Mouse (Mus musculus): Measurements from ENCODE around the gene Plcxd2. TPM values are rescaled to one million over a fixed set of nuclear protein-coding genes. Genes with fewer than 3 reads are reported as not detected.

The Plcxd2 gene
- polyA plus RNA-seq, 1 experiment from 2014 or later = 6.6 TPM

- TF ChIP-seq EP300 (IDR thresholded peaks at IDR 0.05; ENCODE audit: low read depth) (no peak), CTCF (IDR thresholded peaks at IDR 0.05; ENCODE audit: low read depth) (peak; percentile 40)
- no peak for DNase-seq
- no peak overlapping the region for H3K4me3 ChIP-seq (ENCODE audit: low read depth, low read length)
- H3K4me2 ChIP-seq (ENCODE audit: low read depth, low read length) = no peak overlapping the region
- H3K36me3 ChIP-seq (replicated peaks; ENCODE audit: insufficient read depth, low read length) = no peaks in the 10 kb centered on the region
- H3K4me1 ChIP-seq (ENCODE audit: insufficient read depth) = no peaks in the 10 kb centered on the region
- H3K27ac ChIP-seq (ENCODE audit: low read depth) = no peak overlapping the region
- ATAC-seq = no peak
- peaks cover 7% of the 10 kb centered on the region; the same call in 1 of the 2 replicates for H3K9me3 ChIP-seq (ENCODE audit: low read length)
- no peaks in the 10 kb centered on the region for H3K27me3 ChIP-seq (ENCODE audit: insufficient read depth, low read length)
- no peak overlapping the region for H3K9ac ChIP-seq (replicated peaks)
- WGBS (ENCODE audit: insufficient replicate concordance) = 80% methylated on average over 3 of the region's 3 CpGs
These were observed 70.6 kb downstream of the Plcxd2 start for GRCm38 (mm10) chr16:45939436-45939835.

- no peak for ATAC-seq
- H3K9ac ChIP-seq (replicated peaks) = no peak overlapping the region
- no peaks in the 10 kb centered on the region for H3K4me1 ChIP-seq (ENCODE audit: insufficient read depth)
- H3K27ac ChIP-seq (ENCODE audit: low read depth) = no peak overlapping the region
- TF ChIP-seq CTCF (IDR thresholded peaks at IDR 0.05; ENCODE audit: low read depth) (no peak), EP300 (IDR thresholded peaks at IDR 0.05; ENCODE audit: low read depth) (no peak)
- H3K36me3 ChIP-seq (replicated peaks; ENCODE audit: insufficient read depth, low read length) = no peaks in the 10 kb centered on the region
- DNase-seq = no peak
- H3K9me3 ChIP-seq (ENCODE audit: low read length) = peaks cover 7% of the 10 kb centered on the region; the same call in 1 of the 2 replicates
- H3K4me3 ChIP-seq (ENCODE audit: low read depth, low read length) = no peak overlapping the region
- no peak overlapping the region for H3K4me2 ChIP-seq (ENCODE audit: low read depth, low read length)
- WGBS (ENCODE audit: insufficient replicate concordance) = 57% methylated on average over 2 of the region's 2 CpGs
- H3K27me3 ChIP-seq (ENCODE audit: insufficient read depth, low read length) = no peaks in the 10 kb centered on the region
These were observed 72.6 kb downstream of the Plcxd2 start for GRCm38 (mm10) chr16:45937381-45937780.

GRCm38 (mm10) chr16:45936521-45936920, 73.5 kb downstream of the Plcxd2 start:
- Histone ChIP-seq H3K4me1 (ENCODE audit: insufficient read depth) (no peaks in the 10 kb centered on the region), H3K27me3 (ENCODE audit: insufficient read depth, low read length) (no peaks in the 10 kb centered on the region), H3K9me3 (ENCODE audit: low read length) (peaks cover 7% of the 10 kb centered on the region; the same call in 1 of the 2 replicates), H3K36me3 (replicated peaks; ENCODE audit: insufficient read depth, low read length) (no peaks in the 10 kb centered on the region), H3K4me3 (ENCODE audit: low read depth, low read length) (no peak overlapping the region), H3K4me2 (ENCODE audit: low read depth, low read length) (no peak overlapping the region), H3K9ac (replicated peaks) (no peak overlapping the region), H3K27ac (ENCODE audit: low read depth) (no peak overlapping the region)
- 68% methylated on average over 2 of the region's 2 CpGs for WGBS (ENCODE audit: insufficient replicate concordance)
- DNase-seq (no peak), ATAC-seq (no peak)
- TF ChIP-seq CTCF (IDR thresholded peaks at IDR 0.05; ENCODE audit: low read depth) (no peak), EP300 (IDR thresholded peaks at IDR 0.05; ENCODE audit: low read depth) (no peak)

- Histone ChIP-seq H3K4me3 (ENCODE audit: low read depth, low read length) (no peak overlapping the region), H3K36me3 (replicated peaks; ENCODE audit: insufficient read depth, low read length) (no peaks in the 10 kb centered on the region), H3K27ac (ENCODE audit: low read depth) (no peak overlapping the region), H3K9ac (replicated peaks) (no peak overlapping the region), H3K9me3 (ENCODE audit: low read length) (peaks cover 7% of the 10 kb centered on the region; the same call in 1 of the 2 replicates), H3K4me2 (ENCODE audit: low read depth, low read length) (no peak overlapping the region), H3K4me1 (ENCODE audit: insufficient read depth) (no peaks in the 10 kb centered on the region), H3K27me3 (ENCODE audit: insufficient read depth, low read length) (no peaks in the 10 kb centered on the region)
- ATAC-seq = no peak
- 60% methylated on average over 3 of the region's 3 CpGs for WGBS (ENCODE audit: insufficient replicate concordance)
- TF ChIP-seq EP300 (IDR thresholded peaks at IDR 0.05; ENCODE audit: low read depth) = no peak
- TF ChIP-seq CTCF (IDR thresholded peaks at IDR 0.05; ENCODE audit: low read depth) = no peak
- DNase-seq = no peak
These were observed 74.0 kb downstream of the Plcxd2 start for GRCm38 (mm10) chr16:45935956-45936483.

DNA sequence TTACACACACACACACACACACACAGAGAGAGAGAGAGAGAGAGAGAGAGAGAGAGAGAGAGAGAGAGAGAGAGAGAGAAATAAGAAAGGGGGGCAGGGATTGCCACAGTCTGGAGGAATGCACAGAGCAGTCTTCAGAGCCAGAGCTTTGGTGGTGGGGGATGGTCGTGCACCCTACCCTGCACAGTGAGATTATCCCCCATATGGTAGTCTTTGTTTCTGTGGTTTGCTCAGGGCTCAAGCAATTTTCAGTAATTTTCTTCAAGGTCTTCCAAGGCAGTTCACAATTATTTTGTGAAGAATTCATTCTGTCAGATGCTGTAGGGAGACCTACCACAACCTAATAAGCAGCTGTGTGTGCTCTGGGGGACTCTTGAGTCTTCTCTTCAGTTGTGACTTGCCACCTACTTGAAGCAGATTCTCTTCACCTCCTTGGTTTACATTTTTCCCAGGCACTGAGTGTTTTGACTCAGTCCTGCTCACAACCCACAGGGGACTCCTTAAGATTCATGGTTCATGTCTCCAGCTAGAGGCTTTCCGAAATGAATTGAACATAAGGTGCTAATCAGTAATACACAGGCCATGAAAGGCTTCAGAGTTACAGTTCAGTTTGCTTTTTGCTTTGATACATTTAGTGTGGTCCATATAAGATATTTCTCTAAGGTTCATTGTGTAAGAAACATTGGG, 75.2 kb downstream of the Plcxd2 start:
- peaks cover 7% of the 10 kb centered on the region; the same call in 1 of the 2 replicates for H3K9me3 ChIP-seq (ENCODE audit: low read length)
- WGBS (ENCODE audit: insufficient replicate concordance) = 54% methylated on average over 2 of the region's 2 CpGs
- H3K9ac ChIP-seq (replicated peaks) = no peak overlapping the region
- H3K4me1 ChIP-seq (ENCODE audit: insufficient read depth) = no peaks in the 10 kb centered on the region
- no peak overlapping the region for H3K27ac ChIP-seq (ENCODE audit: low read depth)
- H3K36me3 ChIP-seq (replicated peaks; ENCODE audit: insufficient read depth, low read length) = no peaks in the 10 kb centered on the region
- no peak overlapping the region for H3K4me2 ChIP-seq (ENCODE audit: low read depth, low read length)
- H3K27me3 ChIP-seq (ENCODE audit: insufficient read depth, low read length) = no peaks in the 10 kb centered on the region
- no peak for TF ChIP-seq CTCF (IDR thresholded peaks at IDR 0.05; ENCODE audit: low read depth)
- no peak for TF ChIP-seq EP300 (IDR thresholded peaks at IDR 0.05; ENCODE audit: low read depth)
- H3K4me3 ChIP-seq (ENCODE audit: low read depth, low read length) = no peak overlapping the region
- DNase-seq (no peak), ATAC-seq (no peak)

DNA sequence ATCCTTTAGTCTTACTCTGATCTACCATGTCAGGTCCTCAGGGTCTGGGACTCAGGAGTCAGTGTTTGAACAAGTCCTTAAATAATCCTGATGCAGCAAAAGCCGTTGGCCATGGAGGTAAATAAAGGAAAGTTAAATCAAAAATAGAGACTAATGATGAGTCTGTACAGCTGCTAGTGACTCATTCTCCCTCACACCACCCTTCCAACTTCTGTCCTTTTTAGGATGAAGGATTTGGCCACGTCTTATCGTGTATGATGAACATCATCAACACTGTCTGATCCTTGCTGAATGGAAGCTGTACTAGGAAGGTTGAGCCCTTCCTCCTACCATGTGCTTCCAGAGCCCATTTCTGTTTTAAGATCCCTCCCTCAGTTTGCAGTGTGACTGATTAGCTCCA, 79.7 kb downstream of the Plcxd2 start:
- Histone ChIP-seq H3K9me3 (ENCODE audit: low read length) (no peaks in the 10 kb centered on the region), H3K4me2 (ENCODE audit: low read depth, low read length) (no peak overlapping the region), H3K27ac (ENCODE audit: low read depth) (no peak overlapping the region), H3K9ac (replicated peaks) (no peak overlapping the region), H3K4me1 (ENCODE audit: insufficient read depth) (peaks cover 4% of the 10 kb centered on the region; the same call in 1 of the 2 replicates), H3K4me3 (ENCODE audit: low read depth, low read length) (no peak overlapping the region), H3K27me3 (ENCODE audit: insufficient read depth, low read length) (no peaks in the 10 kb centered on the region), H3K36me3 (replicated peaks; ENCODE audit: insufficient read depth, low read length) (no peaks in the 10 kb centered on the region)
- no peak for TF ChIP-seq CTCF (IDR thresholded peaks at IDR 0.05; ENCODE audit: low read depth)
- no peak for TF ChIP-seq EP300 (IDR thresholded peaks at IDR 0.05; ENCODE audit: low read depth)
- DNase-seq = no peak
- ATAC-seq = no peak
- WGBS (ENCODE audit: insufficient replicate concordance) = 62% methylated on average over 3 of the region's 3 CpGs

Measured in liver, postnatal 0 days (tissue).